Mouse (Mus musculus) retina, embryonic 14.5 days (tissue): ENCODE measurements around the gene Atp2b1.

Source experiments
- DNase-seq: peaks from one replicate; pipeline ENCODE4 v3.0.0-alpha.2; 2015; ENCODE audit warnings: low spot score

Atp2b1 gene

DNA sequence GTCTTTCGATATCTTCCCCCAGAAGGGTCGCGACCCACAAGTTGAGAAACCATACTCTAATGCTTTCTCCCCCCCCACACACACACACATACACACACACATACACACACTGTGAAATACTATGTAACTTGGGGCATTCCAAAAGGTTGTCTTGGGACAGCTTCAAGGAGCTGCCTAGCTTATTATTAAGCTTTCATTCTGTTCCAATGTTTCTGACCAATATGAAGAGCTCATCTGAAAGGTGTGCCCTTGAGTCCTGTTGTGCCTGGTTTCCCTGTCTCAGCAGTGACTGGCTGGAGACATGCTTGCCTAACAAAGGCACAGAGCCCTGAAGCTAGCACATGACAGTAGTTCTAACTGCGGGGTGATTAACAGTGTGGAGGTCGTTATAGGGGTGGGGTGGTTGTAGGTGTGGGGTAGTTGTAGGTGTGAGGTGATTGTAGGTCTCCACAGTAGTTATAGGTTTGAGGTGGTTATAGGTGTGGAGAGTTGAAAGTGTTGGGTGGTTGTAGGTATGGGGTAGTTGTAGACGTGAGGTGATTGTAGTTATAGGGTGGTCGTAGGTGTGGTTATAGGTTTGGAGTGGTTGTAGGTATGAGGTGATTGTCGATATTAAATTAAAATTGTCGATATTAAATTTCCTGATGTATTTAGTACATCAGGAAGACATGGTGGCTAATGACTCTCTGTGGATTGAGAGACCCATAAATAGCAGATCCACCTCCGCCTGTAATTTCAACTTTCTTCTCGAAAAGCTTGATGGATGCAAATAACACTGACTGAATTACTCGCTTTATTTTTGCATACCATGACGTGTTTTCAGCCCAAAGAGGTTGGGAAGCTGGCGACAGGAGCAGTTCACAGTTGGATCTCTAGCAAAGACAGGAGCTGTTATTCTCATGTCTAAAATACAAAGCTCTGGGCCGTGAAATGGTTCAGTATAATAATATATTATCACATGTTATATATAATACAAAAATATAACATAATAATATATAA is 119.9 kb downstream of the Atp2b1 start:
- no peak for DNase-seq

DNA sequence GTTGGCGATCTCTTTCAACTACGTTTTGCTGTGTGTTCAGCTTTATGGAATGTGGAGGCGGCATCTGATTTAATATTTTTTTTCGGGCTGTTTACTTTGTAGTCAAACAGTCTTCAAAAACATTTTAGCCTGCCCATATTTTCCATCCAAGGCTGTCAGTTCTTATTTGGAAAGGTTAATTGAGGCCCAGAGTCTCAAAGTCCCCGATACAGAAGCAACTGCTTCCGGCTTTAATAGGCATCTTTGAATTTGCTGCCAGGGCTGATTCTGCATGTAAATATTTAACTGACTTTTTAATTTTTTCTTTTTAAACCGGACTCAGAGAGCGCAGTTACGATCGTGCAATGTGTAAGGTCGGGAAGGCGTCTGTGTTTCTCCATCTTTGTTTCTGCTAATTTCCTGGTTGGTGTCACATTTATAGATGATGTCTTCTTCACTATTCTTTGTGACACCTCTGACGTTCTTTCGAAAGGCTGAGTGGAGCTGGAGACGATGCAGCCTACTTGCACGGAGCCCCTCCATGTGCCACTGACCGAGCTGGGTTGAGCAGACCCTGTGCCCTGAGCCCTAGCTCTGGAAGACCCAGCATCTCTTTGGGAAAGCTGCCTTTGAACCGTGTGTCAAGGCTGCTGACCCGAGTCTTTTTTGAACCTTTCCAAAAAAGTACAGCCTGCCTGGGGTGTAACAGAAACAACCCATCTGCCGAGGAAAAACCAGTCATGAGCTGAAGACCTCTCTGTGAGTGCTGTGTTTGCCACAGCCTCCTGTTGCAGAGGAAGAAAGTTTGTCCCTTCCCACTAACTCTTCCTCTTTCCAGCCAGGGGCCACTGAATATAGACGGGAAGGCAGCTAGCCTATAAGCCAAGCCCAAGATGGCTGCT is 123.2 kb downstream of the Atp2b1 start:
- no peak for DNase-seq

DNA sequence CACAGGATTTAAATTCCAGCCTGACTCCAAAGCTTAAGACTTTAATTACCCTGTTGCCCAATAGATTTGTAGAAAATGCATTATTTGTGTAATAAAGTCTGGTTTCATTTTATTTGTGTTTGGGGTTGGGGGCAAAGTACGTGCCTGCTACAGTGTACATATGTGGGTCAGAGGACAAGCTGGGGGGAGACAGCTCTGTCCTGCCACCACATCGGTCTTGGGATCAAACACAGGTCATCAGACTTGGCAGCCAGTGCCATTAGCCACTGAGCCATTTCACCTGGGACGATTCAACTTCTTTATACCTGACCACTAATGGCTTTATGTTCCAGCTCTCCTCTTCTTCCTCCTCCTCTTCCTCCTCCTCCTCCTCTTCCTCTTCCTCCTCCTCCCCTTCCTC is 124.7 kb downstream of the Atp2b1 start:
- DNase-seq: no peak

DNA sequence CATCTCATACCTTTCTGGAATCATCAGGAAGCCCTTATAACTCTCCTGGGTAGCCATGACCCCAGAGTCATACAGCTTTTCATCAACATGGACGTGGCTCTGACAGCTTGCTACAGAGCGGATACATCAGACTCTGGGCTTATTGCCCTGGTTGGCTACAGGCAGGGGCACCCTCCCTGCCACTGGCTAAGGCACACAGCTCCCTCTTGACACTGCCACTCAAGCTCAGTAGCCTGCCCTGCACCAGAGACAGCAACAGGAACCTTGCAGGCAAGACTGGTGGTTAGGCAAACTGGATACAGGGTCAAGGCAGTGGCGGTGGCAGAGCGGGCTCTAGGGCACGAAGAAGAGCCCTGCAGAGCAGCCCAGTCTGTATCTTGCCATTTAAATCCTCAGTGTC is 126.0 kb downstream of the Atp2b1 start:
- DNase-seq: no peak

DNA sequence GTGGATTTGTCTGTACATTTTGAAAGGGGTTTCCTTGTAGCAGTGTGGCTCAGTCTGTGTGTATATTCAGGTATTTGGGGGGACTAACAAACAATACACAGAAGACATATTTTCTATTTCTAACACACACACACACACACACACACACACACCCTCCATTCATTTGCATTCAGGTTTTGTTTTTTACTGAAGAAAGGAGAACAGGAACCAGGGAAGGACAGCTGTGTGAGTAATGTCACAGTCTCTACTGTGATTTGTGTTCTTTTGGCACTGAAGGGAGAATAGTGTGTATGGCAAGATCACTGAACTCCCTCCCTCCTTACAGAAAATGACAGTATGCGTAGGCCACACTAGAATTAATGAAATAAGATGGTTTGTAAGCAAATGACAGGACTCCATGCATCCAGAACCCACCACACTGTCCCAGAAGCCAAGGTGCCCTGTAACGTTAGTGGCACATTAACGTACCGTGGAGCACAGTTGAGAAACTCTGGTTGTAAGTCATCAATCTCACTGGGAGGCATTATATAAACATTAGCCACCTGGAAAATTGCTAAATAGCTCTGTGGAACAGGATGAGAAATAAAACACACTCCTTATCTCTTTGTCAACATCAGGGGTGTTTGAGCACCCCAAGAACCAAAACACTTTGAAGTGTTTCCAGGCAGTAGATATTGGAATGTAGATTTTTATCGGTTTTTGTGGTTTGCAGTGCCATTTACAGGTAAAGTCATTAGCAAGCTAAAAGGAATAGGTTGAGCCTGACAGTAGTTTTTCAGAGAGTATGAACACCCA is 132.7 kb downstream of the Atp2b1 start:
- no peak for DNase-seq

DNA sequence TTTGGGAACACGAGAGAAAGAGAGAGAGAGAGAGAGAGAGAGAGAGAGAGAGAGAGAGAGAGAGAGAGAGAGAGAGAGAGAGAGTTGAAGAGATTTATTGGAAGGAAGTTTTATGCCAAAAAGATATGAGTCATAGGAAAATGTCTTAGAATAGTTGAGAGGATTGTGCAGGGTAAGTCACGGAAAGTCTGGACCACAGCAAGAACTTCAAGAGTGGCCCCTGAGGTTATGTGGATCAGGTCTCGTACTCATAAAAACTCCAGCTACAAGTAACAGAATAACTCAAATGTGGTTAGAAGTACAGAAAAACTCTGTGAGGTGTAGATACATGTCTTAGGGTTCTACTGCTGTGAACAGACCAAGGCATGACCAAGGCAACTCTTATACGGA is 133.3 kb downstream of the Atp2b1 start:
- no peak for DNase-seq

DNA sequence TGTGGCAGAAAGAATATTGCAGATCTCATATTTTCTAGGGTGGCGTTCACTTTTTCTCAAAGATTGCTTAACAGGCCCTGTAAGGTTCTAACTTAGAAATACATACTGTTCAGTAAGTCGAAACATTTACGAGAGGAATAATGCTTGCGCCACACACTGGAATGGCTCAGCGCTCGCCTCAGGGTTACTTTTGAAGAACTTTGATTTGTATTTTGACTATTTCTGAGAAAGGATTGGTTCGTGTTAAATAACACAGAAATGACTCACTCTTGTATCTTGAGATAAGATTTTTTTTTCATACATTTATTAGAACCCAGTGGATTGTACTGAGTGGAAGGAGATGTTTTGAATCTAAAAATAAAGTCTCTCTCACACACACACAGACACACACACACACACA is 135.9 kb downstream of the Atp2b1 start:
- DNase-seq: no peak

DNA sequence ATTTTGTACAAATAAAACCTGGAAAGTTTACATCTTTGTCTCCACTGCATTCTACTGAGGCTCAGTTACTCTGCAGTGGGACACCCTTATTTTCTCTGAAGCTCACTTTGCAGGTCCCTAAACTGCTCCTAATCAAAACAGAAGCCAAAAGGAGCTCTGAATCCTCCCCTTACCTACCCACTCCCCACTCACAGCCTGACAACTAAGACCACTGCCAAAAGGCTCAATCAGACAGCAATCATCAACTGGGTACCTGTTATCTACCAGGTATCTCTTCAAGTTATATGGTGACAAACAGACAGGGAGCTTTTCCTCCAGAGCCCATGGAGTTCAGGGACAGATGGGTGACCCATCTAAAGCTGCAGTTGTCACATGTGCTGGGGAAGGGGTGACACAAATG is 138.9 kb downstream of the Atp2b1 start:
- DNase-seq: no peak

DNA sequence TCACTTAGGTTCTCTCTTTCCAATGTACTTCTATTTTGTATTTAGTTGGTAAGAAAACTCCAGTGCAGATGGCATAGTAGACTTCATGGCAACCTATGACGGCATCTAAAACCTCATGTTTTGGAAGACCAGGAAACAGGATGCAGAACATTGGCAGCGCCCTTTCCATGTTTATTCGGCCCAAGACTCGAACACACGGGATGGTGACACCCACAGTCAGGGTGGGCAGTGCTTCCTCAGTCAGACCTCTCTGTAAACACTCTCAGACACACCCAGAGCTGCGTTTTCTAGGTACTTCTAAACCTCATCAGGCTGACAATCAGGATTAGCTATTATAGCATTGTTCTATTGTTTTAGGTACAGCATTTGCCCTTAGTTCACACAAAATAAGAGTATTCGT is 146.4 kb downstream of the Atp2b1 start:
- DNase-seq: no peak

DNA sequence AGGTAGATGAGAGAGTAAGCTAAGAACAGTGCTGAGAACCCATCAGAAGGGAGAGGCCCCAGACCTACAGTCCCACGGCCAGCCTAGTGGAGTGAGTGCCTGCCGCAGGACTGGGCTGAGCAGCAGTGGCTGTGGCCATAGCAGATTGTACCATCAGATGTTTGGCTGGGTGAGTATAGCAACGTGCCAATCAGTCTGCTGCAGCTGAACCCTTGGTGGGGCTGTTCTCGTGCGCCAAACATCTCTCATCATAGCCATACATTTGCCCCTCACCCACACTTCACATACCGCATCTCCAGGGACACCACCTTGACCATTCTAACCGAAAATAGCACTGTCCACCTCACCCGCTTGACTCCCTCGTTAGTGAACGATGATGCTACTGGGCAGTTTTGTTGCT is 147.2 kb downstream of the Atp2b1 start:
- DNase-seq: no peak

DNA sequence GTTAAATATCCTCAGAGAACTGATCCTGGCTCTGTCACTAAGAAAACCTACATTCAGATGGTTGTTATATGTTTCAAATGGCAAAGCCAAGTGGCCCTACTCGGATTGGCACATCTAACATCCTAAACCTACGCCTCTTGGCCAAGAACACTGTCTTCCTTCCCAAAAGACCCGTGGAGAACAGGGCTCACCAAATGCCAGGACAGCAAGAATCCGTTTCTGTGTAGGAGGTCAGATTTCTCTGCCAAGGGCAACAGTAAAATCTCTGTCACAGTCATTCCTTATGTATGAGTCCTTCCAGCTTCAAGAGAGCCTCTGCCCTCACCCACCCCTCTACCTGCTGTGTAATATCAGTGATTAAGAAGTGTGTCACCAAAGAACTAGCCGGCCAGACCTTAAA is 148.3 kb downstream of the Atp2b1 start:
- no peak for DNase-seq
